Mouse (Mus musculus) kidney, adult 18-20 months (tissue): ENCODE measurements at regions not wholly inside any gene's neighbourhood (a gene's known extent, or its start where the extent isn't known, plus 50 kb on each side); places are given as distances from the start of the nearest gene placed in this dataset.

ENCODE experiments used
- DNase-seq: peaks from one replicate; pipeline ENCODE4 v3.0.0; 2021

GRCm38 (mm10) chr1:112947551-112948310 lies 1083.0 kb upstream of the Dsel start:
- peak; percentile 42 for DNase-seq
